Mouse (Mus musculus): ENCODE measurements around the gene Olfr1396.
A peak's percentile ranks its signal among the peaks of the same experiment; 100 is the strongest.
"Not testable (repeated sequence)": the region's sequence is repeated elsewhere in the genome, so short reads cannot be mapped to it uniquely, and the experiment has no call there.

Gene Olfr1396

GRCm38 (mm10) chr11:49090551-49090950 lies 24.1 kb downstream of the Olfr1396 start:
- peak in 1 of 2 experiments; percentile 19 for DNase-seq (ENCODE audit: low read depth in 2 of 2, low spot score in 2 of 2)

- no peak for DNase-seq (ENCODE audit: low read depth in 2 of 2, low spot score in 2 of 2)
These were observed 24.8 kb downstream of the Olfr1396 start for GRCm38 (mm10) chr11:49089735-49090507.

- DNase-seq (ENCODE audit: low read depth in 2 of 2, low spot score in 2 of 2): no peak
These were observed 25.6 kb downstream of the Olfr1396 start for GRCm38 (mm10) chr11:49088990-49089652.

GRCm38 (mm10) chr11:49087830-49088616 lies 26.7 kb downstream of the Olfr1396 start:
- peak in 1 of 2 experiments; percentile 18 for DNase-seq (ENCODE audit: low read depth in 2 of 2, low spot score in 2 of 2)

- peak in 1 of 2 experiments; percentile 17 for DNase-seq (ENCODE audit: low read depth in 2 of 2, low spot score in 2 of 2)
These were observed 27.8 kb downstream of the Olfr1396 start for GRCm38 (mm10) chr11:49086858-49087361.

GRCm38 (mm10) chr11:49084875-49085274 lies 29.8 kb downstream of the Olfr1396 start:
- DNase-seq (ENCODE audit: low read depth in 2 of 2, low spot score in 2 of 2): peak; percentile 57 to 64

- DNase-seq (ENCODE audit: low read depth in 2 of 2, low spot score in 2 of 2): no peak
These were observed 30.3 kb downstream of the Olfr1396 start for GRCm38 (mm10) chr11:49084385-49084784.

GRCm38 (mm10) chr11:49083808-49084207 lies 30.9 kb downstream of the Olfr1396 start:
- no peak for DNase-seq (ENCODE audit: low read depth in 2 of 2, low spot score in 2 of 2)

GRCm38 (mm10) chr11:49083146-49083545 lies 31.5 kb downstream of the Olfr1396 start:
- peak in 1 of 2 experiments; percentile 43 for DNase-seq (ENCODE audit: low read depth in 2 of 2, low spot score in 2 of 2)

- DNase-seq (ENCODE audit: low read depth in 2 of 2, low spot score in 2 of 2): no peak
These were observed 32.8 kb downstream of the Olfr1396 start for GRCm38 (mm10) chr11:49081886-49082285.

- DNase-seq (ENCODE audit: low read depth in 2 of 2, low spot score in 2 of 2): no peak
These were observed 33.3 kb downstream of the Olfr1396 start for GRCm38 (mm10) chr11:49081356-49081755.

- DNase-seq (ENCODE audit: low read depth in 2 of 2, low spot score in 2 of 2): no peak
These were observed 34.0 kb downstream of the Olfr1396 start for GRCm38 (mm10) chr11:49080636-49081035.

GRCm38 (mm10) chr11:49078719-49079118 lies 36.0 kb downstream of the Olfr1396 start:
- DNase-seq (ENCODE audit: low read depth in 2 of 2, low spot score in 2 of 2): no peak

- DNase-seq (ENCODE audit: low read depth in 2 of 2, low spot score in 2 of 2): no peak
These were observed 37.7 kb downstream of the Olfr1396 start for GRCm38 (mm10) chr11:49077012-49077411.

GRCm38 (mm10) chr11:49076001-49076757 lies 38.5 kb downstream of the Olfr1396 start, which contains the start of gene Ifi47:
Gene Ifi47, plus strand, starts transcription at chr11:49076587.
- DNase-seq (ENCODE audit: low read depth in 2 of 2, low spot score in 2 of 2): not testable (repeated sequence)

GRCm38 (mm10) chr11:49068358-49068757 lies 46.3 kb downstream of the Olfr1396 start:
- no peak for DNase-seq (ENCODE audit: low read depth in 2 of 2, low spot score in 2 of 2)

GRCm38 (mm10) chr11:49063713-49064469 lies 50.8 kb downstream of the Olfr1396 start, which contains the start of gene Tgtp2:
Gene Tgtp2, minus strand, starts transcription at chr11:49064206.
- peak; percentile 47 to 58 for DNase-seq (ENCODE audit: low read depth in 2 of 2, low spot score in 2 of 2)

- DNase-seq (ENCODE audit: low read depth in 2 of 2, low spot score in 2 of 2): peak in 1 of 2 experiments; percentile 18
These were observed 52.8 kb downstream of the Olfr1396 start for GRCm38 (mm10) chr11:49061865-49062264.

GRCm38 (mm10) chr11:49060061-49060460 lies 54.6 kb downstream of the Olfr1396 start:
- not testable (repeated sequence) for DNase-seq (ENCODE audit: low read depth in 2 of 2, low spot score in 2 of 2)
